Mouse (Mus musculus) limb, embryonic 13.5 days (tissue): Measurements from ENCODE around the gene Cecr2. TPM values are rescaled to one million over a fixed set of nuclear protein-coding genes. Genes with fewer than 3 reads are reported as not detected.

Experiments
- ATAC-seq: fragments of 200-750 bp; cut with Nextera tagmentation; 2 replicates; pipeline ENCODE4 v1.8.0; 2017; ENCODE audit warnings: low read depth, moderate number of reproducible peaks, moderate TSS enrichment; ENCODE audit not compliant: low FRiP score
- H3K27ac ChIP-seq: fragments of 300-500 bp; sonication (generic); 2 replicates; pipeline ENCODE4 v1.5.1; 2015; ENCODE audit warnings: inconsistent platforms, mild to moderate bottlenecking, moderate library complexity
- H3K27me3 ChIP-seq: fragments of 300-500 bp; sonication (generic); 2 replicates; pipeline ENCODE4 v1.6.1; 2015; ENCODE audit warnings: mild to moderate bottlenecking, inconsistent platforms
- H3K36me3 ChIP-seq: fragments of 300-500 bp; sonication (generic); 2 replicates; pipeline ENCODE4 v1.6.1; 2015; ENCODE audit warnings: inconsistent platforms, mild to moderate bottlenecking, moderate library complexity
- H3K4me1 ChIP-seq: fragments of 300-500 bp; sonication (generic); 2 replicates; pipeline ENCODE4 v1.6.1; 2015; ENCODE audit warnings: inconsistent platforms
- H3K4me2 ChIP-seq: fragments of 300-500 bp; sonication (generic); replicated peaks from 2 replicates; pipeline ENCODE4 v1.6.1; 2015; ENCODE audit warnings: inconsistent platforms, mild to moderate bottlenecking, moderate library complexity
- H3K4me3 ChIP-seq: fragments of 300-500 bp; sonication (generic); 2 replicates; pipeline ENCODE4 v1.5.1; 2015; ENCODE audit warnings: moderate library complexity, mild to moderate bottlenecking, inconsistent platforms
- H3K9ac ChIP-seq: fragments of 300-500 bp; sonication (generic); 2 replicates; pipeline ENCODE4 v1.6.1; 2015; ENCODE audit warnings: mild to moderate bottlenecking, inconsistent platforms
- H3K9me3 ChIP-seq: fragments of 300-500 bp; sonication (generic); 2 replicates; pipeline ENCODE4 v1.6.1; 2016; ENCODE audit warnings: inconsistent platforms
- WGBS: fragments of 180-500 bp; shearing (Covaris S2); methylation state at CpG from one replicate; pipeline ENCODE4 v1.1.7; 2015; 5-methylcytosine and 5-hydroxymethylcytosine counted together
- polyA plus RNA-seq: library from polyadenylated mRNA; unstranded; fragments of >200 nt; fragmentation: Nextera tagmentation; extraction: Ambion mirVana; gene quantifications from 2 replicates; pipeline ENCODE4 v1.2.1, GENCODE M21; 2015

Cecr2 gene
- polyA plus RNA-seq, 1 experiment from 2014 or later = 3.2 TPM

GRCm38 (mm10) chr6:120778226-120778625, 112.1 kb downstream of the Cecr2 start:
- 61% methylated on average over 3 of the region's 3 CpGs for WGBS
- no peak overlapping the region for H3K9ac ChIP-seq
- no peak overlapping the region for H3K27ac ChIP-seq
- H3K4me2 ChIP-seq = no peak overlapping the region
- H3K27me3 ChIP-seq = no peaks in the 10 kb centered on the region
- H3K4me3 ChIP-seq = no peak overlapping the region
- no peaks in the 10 kb centered on the region for H3K9me3 ChIP-seq
- H3K4me1 ChIP-seq = peaks cover 6% of the 10 kb centered on the region; the same call in 1 of the 2 replicates
- no peaks in the 10 kb centered on the region for H3K36me3 ChIP-seq
- ATAC-seq = no peak

- 89% methylated on average over 2 of the region's 2 CpGs for WGBS
- ATAC-seq = no peak
- Histone ChIP-seq H3K4me2 (no peak overlapping the region), H3K4me1 (no peaks in the 10 kb centered on the region), H3K9me3 (no peaks in the 10 kb centered on the region), H3K27me3 (no peaks in the 10 kb centered on the region), H3K9ac (no peak overlapping the region), H3K27ac (no peak overlapping the region), H3K36me3 (no peaks in the 10 kb centered on the region), H3K4me3 (no peak overlapping the region)
These were observed 116.8 kb downstream of the Cecr2 start for GRCm38 (mm10) chr6:120782948-120783347.

GRCm38 (mm10) chr6:120784351-120784750, 118.2 kb downstream of the Cecr2 start:
- H3K9me3 ChIP-seq = no peaks in the 10 kb centered on the region
- no peak for ATAC-seq
- H3K4me1 ChIP-seq = no peaks in the 10 kb centered on the region
- peaks cover 3% of the 10 kb centered on the region; the same call in 1 of the 2 replicates for H3K36me3 ChIP-seq
- H3K27ac ChIP-seq = no peak overlapping the region
- H3K4me3 ChIP-seq = no peak overlapping the region
- 60% methylated on average over 7 of the region's 7 CpGs for WGBS
- no peak overlapping the region for H3K4me2 ChIP-seq
- H3K9ac ChIP-seq = no peak overlapping the region
- H3K27me3 ChIP-seq = no peaks in the 10 kb centered on the region

DNA sequence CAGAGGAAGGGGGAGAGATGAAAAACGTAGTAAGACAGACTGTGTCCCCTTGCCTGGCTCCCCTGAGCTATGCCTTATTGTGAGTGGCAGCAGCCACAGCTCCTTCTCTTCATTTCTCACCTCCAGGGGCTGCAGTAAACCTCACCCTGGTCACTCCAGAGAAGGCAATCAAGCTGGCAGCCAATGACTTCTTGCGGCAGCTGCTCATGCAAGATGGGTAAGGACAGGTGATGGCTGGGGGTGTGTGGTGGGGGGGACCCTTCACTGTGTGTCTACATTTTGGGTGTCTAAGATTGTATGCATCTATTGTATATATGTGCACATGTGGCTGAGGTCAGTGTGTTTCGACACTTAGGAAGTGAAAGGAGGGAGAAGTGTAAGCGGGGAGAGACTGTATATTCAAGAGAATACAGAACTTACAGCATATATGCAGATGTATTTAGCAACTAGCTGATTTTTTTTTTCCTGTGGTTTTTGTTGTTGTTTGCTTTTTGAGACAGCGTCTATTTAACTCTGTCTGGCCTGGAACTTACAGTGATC, 122.0 kb downstream of the Cecr2 start:
- H3K9ac ChIP-seq = no peak overlapping the region
- no peaks in the 10 kb centered on the region for H3K9me3 ChIP-seq
- peaks cover 21% of the 10 kb centered on the region for H3K36me3 ChIP-seq
- H3K27ac ChIP-seq = no peak overlapping the region
- H3K27me3 ChIP-seq = no peaks in the 10 kb centered on the region
- H3K4me2 ChIP-seq = no peak overlapping the region
- WGBS = 70% methylated on average over 5 of the region's 5 CpGs
- no peak overlapping the region for H3K4me3 ChIP-seq
- no peak for ATAC-seq
- H3K4me1 ChIP-seq = no peaks in the 10 kb centered on the region

DNA sequence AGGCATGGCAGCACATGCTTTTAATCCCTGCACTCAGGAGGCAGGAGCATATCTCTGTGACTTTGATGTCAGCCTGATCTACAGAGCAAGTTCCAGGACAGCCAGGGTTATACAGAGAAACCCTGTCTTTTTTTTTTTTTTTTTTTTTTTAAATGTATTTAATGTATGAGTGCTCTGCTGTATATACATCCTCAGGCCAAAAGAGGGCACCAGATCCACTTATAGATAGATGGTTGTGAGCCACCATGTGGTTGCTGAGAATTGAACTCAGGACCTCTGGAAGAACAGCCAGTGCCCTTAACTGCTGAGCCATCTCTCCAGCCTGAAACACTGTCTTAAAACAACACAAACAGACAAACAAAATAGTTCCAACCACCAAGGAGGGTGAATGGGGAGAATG, 122.7 kb downstream of the Cecr2 start:
- no peak overlapping the region for H3K27ac ChIP-seq
- no peak overlapping the region for H3K9ac ChIP-seq
- H3K9me3 ChIP-seq = no peaks in the 10 kb centered on the region
- H3K36me3 ChIP-seq = peaks cover 28% of the 10 kb centered on the region
- H3K27me3 ChIP-seq = no peaks in the 10 kb centered on the region
- ATAC-seq = no peak
- no peak overlapping the region for H3K4me3 ChIP-seq
- no peak overlapping the region for H3K4me2 ChIP-seq
- H3K4me1 ChIP-seq = no peaks in the 10 kb centered on the region

DNA sequence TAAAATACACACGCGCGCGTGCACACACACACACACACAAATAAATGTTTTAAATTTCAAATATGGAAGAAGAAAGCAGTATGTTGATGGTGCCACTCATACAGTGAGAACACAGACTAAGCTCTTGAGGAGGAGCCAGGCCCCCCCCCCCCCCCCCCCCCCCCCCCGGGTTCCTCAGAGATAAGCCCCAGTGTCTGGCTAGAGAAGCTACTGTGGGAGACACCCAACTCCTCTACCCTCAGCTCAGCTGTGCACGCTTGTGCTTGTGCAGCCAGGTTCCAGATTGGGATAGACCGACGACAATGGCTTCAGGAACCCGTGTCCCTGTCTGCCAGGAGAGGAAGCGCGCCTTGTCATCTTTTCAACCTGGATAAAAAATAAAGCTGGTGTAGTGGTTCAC, 124.0 kb downstream of the Cecr2 start:
- 90% methylated on average over 10 of the region's 11 CpGs for WGBS
- H3K4me3 ChIP-seq = no peak overlapping the region
- peaks cover 41% of the 10 kb centered on the region for H3K36me3 ChIP-seq
- H3K27ac ChIP-seq = no peak overlapping the region
- no peaks in the 10 kb centered on the region for H3K9me3 ChIP-seq
- no peak overlapping the region for H3K9ac ChIP-seq
- ATAC-seq = no peak
- H3K4me2 ChIP-seq = no peak overlapping the region
- H3K4me1 ChIP-seq = no peaks in the 10 kb centered on the region
- no peaks in the 10 kb centered on the region for H3K27me3 ChIP-seq

DNA sequence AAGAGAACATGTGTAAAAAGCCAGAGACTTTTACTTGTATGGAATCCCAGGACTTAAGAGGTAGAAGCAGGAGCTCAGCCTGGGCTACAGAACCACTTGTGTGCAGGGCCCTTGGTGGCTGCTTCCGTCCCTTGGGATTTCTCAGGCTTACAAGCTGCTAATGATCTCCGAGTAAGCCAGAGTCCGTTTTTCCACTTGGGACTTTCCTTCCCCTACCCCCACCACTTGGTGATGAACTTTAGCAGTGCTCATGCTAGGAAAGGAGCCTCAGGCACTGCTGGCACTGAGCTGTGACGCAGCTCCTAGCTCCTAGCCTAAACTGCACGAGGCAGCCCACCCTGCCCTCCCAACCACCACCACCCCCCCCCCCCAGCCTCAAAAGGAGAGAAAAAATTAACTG, 124.5 kb downstream of the Cecr2 start:
- peaks cover 47% of the 10 kb centered on the region for H3K36me3 ChIP-seq
- no peaks in the 10 kb centered on the region for H3K27me3 ChIP-seq
- H3K9me3 ChIP-seq = no peaks in the 10 kb centered on the region
- WGBS = 30% methylated on average over 5 of the region's 5 CpGs
- no peak for ATAC-seq
- no peak overlapping the region for H3K9ac ChIP-seq
- no peaks in the 10 kb centered on the region for H3K4me1 ChIP-seq
- H3K4me3 ChIP-seq = no peak overlapping the region
- H3K4me2 ChIP-seq = no peak overlapping the region
- H3K27ac ChIP-seq = no peak overlapping the region

- ATAC-seq = no peak
- H3K27ac ChIP-seq = no peak overlapping the region
- WGBS = 85% methylated on average over 8 of the region's 8 CpGs
- H3K27me3 ChIP-seq = no peaks in the 10 kb centered on the region
- H3K4me2 ChIP-seq = no peak overlapping the region
- no peaks in the 10 kb centered on the region for H3K4me1 ChIP-seq
- H3K9me3 ChIP-seq = no peaks in the 10 kb centered on the region
- no peak overlapping the region for H3K4me3 ChIP-seq
- no peak overlapping the region for H3K9ac ChIP-seq
- peaks cover 69% of the 10 kb centered on the region for H3K36me3 ChIP-seq
These were observed 126.8 kb downstream of the Cecr2 start for GRCm38 (mm10) chr6:120792947-120793346.

DNA sequence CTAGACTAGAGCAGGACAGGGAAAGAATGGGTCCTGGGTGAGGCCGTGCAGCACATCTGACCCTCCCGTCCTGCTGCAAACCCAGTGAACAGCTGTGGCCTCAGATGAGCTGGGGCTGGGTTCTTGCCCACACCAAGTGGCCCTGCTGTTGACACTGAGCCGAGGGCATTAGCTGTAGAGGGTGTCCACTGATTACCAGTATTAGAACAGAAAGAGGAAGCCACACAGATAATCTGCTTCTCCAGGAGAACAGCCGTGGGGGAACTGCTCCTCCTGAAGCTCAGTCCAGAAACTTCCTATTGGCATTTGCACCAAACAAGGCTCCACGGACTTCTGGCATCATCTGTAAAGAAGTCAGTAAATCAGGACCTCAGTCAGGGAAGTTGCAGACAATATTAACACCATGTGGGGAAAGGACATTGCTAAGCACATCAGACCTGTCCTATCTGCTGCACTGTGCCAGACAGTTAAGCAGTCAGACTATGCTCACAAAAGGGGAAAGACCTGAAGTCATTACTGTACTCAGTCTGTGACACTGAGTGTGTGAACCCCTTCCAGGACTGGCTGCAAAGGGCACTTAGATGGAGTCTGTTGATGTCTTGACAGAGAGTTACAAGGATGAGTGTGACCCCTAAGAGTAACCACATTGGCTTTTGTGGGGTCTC, 129.4 kb downstream of the Cecr2 start:
- Histone ChIP-seq H3K27me3 (no peaks in the 10 kb centered on the region), H3K36me3 (peaks cover 91% of the 10 kb centered on the region), H3K9ac (no peak overlapping the region), H3K4me2 (no peak overlapping the region), H3K9me3 (no peaks in the 10 kb centered on the region), H3K27ac (no peak overlapping the region), H3K4me1 (no peaks in the 10 kb centered on the region), H3K4me3 (no peak overlapping the region)
- no peak for ATAC-seq
- 78% methylated on average over 5 of the region's 5 CpGs for WGBS

GRCm38 (mm10) chr6:120796111-120796510, 129.9 kb downstream of the Cecr2 start:
- 87% methylated on average over 2 of the region's 2 CpGs for WGBS
- H3K4me1 ChIP-seq = no peaks in the 10 kb centered on the region
- H3K27me3 ChIP-seq = no peaks in the 10 kb centered on the region
- H3K27ac ChIP-seq = no peak overlapping the region
- H3K36me3 ChIP-seq = peaks cover 97% of the 10 kb centered on the region
- ATAC-seq = no peak
- H3K9me3 ChIP-seq = no peaks in the 10 kb centered on the region
- no peak overlapping the region for H3K4me2 ChIP-seq
- no peak overlapping the region for H3K9ac ChIP-seq
- H3K4me3 ChIP-seq = no peak overlapping the region

- WGBS = 87% methylated on average over 7 of the region's 7 CpGs
- Histone ChIP-seq H3K9ac (no peak overlapping the region), H3K27ac (no peak overlapping the region), H3K27me3 (no peaks in the 10 kb centered on the region), H3K36me3 (peaks cover 99% of the 10 kb centered on the region), H3K4me2 (no peak overlapping the region), H3K4me3 (no peak overlapping the region), H3K4me1 (no peaks in the 10 kb centered on the region), H3K9me3 (no peaks in the 10 kb centered on the region)
- no peak for ATAC-seq
These were observed 131.8 kb downstream of the Cecr2 start for GRCm38 (mm10) chr6:120798019-120798418.

DNA sequence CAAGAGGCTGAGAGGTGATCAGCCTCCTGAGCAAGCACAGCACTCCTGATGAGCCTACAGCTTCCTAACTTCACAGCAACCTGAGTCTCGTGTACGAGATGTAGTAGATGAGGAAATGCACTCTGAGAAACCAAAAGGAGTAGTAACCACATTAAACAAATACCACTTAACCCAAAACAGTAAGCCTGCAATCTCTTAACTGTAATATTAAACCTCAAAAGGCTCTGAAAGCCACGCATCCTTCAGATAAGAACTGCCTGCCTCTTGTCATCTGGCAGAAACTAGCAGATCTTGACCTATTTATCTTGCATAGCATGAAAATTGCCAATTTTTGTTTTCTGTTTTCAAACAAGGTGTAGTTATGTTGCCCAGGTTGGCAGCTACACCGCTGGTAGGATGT, 132.7 kb downstream of the Cecr2 start:
- no peaks in the 10 kb centered on the region for H3K27me3 ChIP-seq
- H3K9me3 ChIP-seq = no peaks in the 10 kb centered on the region
- peaks cover 99% of the 10 kb centered on the region for H3K36me3 ChIP-seq
- WGBS = 93% methylated on average over 4 of the region's 4 CpGs
- no peak overlapping the region for H3K27ac ChIP-seq
- H3K9ac ChIP-seq = no peak overlapping the region
- ATAC-seq = no peak
- no peak overlapping the region for H3K4me3 ChIP-seq
- no peak overlapping the region for H3K4me2 ChIP-seq
- no peaks in the 10 kb centered on the region for H3K4me1 ChIP-seq

DNA sequence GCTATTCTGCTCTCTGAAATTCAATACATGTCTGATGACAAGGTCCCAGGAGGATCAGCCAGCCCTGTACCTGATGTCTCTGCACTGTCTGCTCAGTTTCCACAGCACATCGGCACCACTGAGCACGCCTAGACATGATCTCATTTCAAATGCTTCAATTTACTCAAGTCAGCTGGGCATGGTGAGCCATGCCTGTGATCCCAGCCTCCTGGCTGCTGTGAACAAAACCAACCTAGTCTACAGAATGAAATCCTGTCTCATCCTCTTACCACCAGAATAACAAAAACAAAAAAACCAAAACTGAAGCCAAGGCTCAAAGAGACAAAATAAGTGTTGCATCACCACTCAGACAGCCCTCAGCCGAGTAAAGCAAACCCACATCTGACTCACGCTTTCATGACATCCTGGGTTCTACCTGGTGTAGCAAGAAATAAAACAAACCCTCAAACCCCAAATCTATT, 133.4 kb downstream of the Cecr2 start:
- H3K27ac ChIP-seq = no peak overlapping the region
- no peak overlapping the region for H3K9ac ChIP-seq
- no peaks in the 10 kb centered on the region for H3K9me3 ChIP-seq
- H3K4me2 ChIP-seq = no peak overlapping the region
- peaks cover 99% of the 10 kb centered on the region for H3K36me3 ChIP-seq
- no peaks in the 10 kb centered on the region for H3K4me1 ChIP-seq
- WGBS = 90% methylated on average over 4 of the region's 4 CpGs
- no peak for ATAC-seq
- H3K4me3 ChIP-seq = no peak overlapping the region
- H3K27me3 ChIP-seq = no peaks in the 10 kb centered on the region
